Mouse (Mus musculus) inflammation-experienced regulatory T-cells, adult 16 weeks (primary cell): Measurements from ENCODE around the gene Aass. TPM values are rescaled to one million over a fixed set of nuclear protein-coding genes. Genes with fewer than 3 reads are reported as not detected.

Experiments
- polyA plus RNA-seq: library from polyadenylated mRNA; unstranded; fragments of 100-300 nt; shearing (Covaris generic); gene quantifications from one replicate; pipeline ENCODE4 v1.2.1, GENCODE M21; 2017

Aass gene
- polyA plus RNA-seq = not detected

GRCm38 (mm10) chr6:23132573-23133181 lies at the start of gene Aass:
Gene Aass (minus strand): TSS chr6:23132986.

Other genes starting within 250 kb of the Aass start
- not detected for gene Fezf1, start 115.4 kb upstream of the Aass start, polyA plus RNA-seq